Mouse (Mus musculus) inflammation-experienced regulatory T-cells, adult 6 months (primary cell): Measurements from ENCODE around the gene Tubd1. TPM values are rescaled to one million over a fixed set of nuclear protein-coding genes. Genes with fewer than 3 reads are reported as not detected.
"Not testable (repeated sequence)": the region's sequence is repeated elsewhere in the genome, so short reads cannot be mapped to it uniquely, and the experiment has no call there.

Source experiments
- ATAC-seq: one replicate; pipeline ENCODE4 v1.8.0; 2017
- polyA plus RNA-seq, 3 experiments: library from polyadenylated mRNA; unstranded; fragments of 100-300 nt; shearing (Covaris generic); gene quantifications; one replicate each; pipeline ENCODE4 v1.2.1; 2017

Tubd1 gene
- 1 to 10 TPM; 4.8 to 8.2 (median 5.6) TPM for polyA plus RNA-seq

GRCm38 (mm10) chr11:86544639-86545299 lies at the start of gene Tubd1, which contains the start of gene Rps6kb1:
Tubd1 (plus strand) TSS chr11:86544991.
Rps6kb1 (minus strand) TSS chr11:86544805.
- ATAC-seq = peak; percentile 91

- ATAC-seq = no peak
Measured at GRCm38 (mm10) chr11:86497356-86497755, 47.4 kb upstream of the Tubd1 start.

GRCm38 (mm10) chr11:86497908-86498307 lies 46.9 kb upstream of the Tubd1 start:
- ATAC-seq = no peak

- ATAC-seq = no peak
Measured at GRCm38 (mm10) chr11:86500795-86501194, 44.0 kb upstream of the Tubd1 start.

- no peak for ATAC-seq
Measured at GRCm38 (mm10) chr11:86503121-86503520, 41.7 kb upstream of the Tubd1 start.

GRCm38 (mm10) chr11:86507334-86507733 lies 37.5 kb upstream of the Tubd1 start:
- no peak for ATAC-seq

- no peak for ATAC-seq
Measured at GRCm38 (mm10) chr11:86507991-86508390, 36.8 kb upstream of the Tubd1 start.

GRCm38 (mm10) chr11:86516620-86517019 lies 28.2 kb upstream of the Tubd1 start:
- no peak for ATAC-seq

- ATAC-seq = no peak
Measured at GRCm38 (mm10) chr11:86517229-86517628, 27.6 kb upstream of the Tubd1 start.

GRCm38 (mm10) chr11:86519751-86520150 lies 25.0 kb upstream of the Tubd1 start:
- no peak for ATAC-seq

GRCm38 (mm10) chr11:86527528-86527927 lies 17.3 kb upstream of the Tubd1 start:
- ATAC-seq = no peak

GRCm38 (mm10) chr11:86532834-86533233 lies 12.0 kb upstream of the Tubd1 start:
- no peak for ATAC-seq

- not testable (repeated sequence) for ATAC-seq
Measured at GRCm38 (mm10) chr11:86533302-86533701, 11.5 kb upstream of the Tubd1 start.

GRCm38 (mm10) chr11:86534201-86534910 lies 10.4 kb upstream of the Tubd1 start:
- ATAC-seq = no peak

- ATAC-seq = no peak
Measured at GRCm38 (mm10) chr11:86538786-86539185, 6.0 kb upstream of the Tubd1 start.

- ATAC-seq = no peak
Measured at GRCm38 (mm10) chr11:86539716-86540475, 4.9 kb upstream of the Tubd1 start.

- no peak for ATAC-seq
Measured at GRCm38 (mm10) chr11:86540476-86540845, 4.3 kb upstream of the Tubd1 start.

GRCm38 (mm10) chr11:86542851-86543250 lies 1.9 kb upstream of the Tubd1 start:
- ATAC-seq = no peak

GRCm38 (mm10) chr11:86543960-86544638 lies 692 bp upstream of the Tubd1 start:
- ATAC-seq = no peak

GRCm38 (mm10) chr11:86545556-86545955 lies 765 bp downstream of the Tubd1 start:
- ATAC-seq = no peak

- ATAC-seq = no peak
Measured at GRCm38 (mm10) chr11:86547412-86547811, 2.6 kb downstream of the Tubd1 start.

- ATAC-seq = no peak
Measured at GRCm38 (mm10) chr11:86553525-86553924, 8.7 kb downstream of the Tubd1 start.

- no peak for ATAC-seq
Measured at GRCm38 (mm10) chr11:86558258-86558657, 13.5 kb downstream of the Tubd1 start.
